Mouse (Mus musculus): ENCODE results near the gene Pax4.

The Pax4 gene

GRCm38 (mm10) chr6:28449253-28449652 lies at the start of gene Pax4:
Gene Pax4, minus strand, starts transcription at chr6:28449353.
- DNase-seq (ENCODE audit: low read depth): no peak

DNA sequence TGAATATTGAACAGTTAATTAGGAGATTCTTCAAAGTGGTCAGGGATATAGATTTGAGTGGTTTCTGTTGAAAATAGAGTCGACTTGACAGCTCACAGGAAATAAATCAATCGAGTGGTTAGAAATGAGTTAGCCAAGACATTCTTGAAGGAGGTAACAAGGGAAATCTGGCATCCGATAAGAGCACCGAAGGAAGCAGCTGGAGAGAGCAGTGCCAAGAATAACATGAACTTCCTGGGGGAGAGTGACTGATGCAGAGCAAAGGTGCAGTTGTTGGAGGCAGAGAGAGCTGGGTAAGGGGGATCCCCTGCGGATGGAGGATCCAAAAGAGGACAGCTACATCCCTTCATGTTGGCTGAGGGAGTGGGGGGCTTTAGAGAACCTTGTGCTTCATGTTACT lies 48.7 kb upstream of the Pax4 start:
- DNase-seq (ENCODE audit: low read depth): peak; percentile 75

DNA sequence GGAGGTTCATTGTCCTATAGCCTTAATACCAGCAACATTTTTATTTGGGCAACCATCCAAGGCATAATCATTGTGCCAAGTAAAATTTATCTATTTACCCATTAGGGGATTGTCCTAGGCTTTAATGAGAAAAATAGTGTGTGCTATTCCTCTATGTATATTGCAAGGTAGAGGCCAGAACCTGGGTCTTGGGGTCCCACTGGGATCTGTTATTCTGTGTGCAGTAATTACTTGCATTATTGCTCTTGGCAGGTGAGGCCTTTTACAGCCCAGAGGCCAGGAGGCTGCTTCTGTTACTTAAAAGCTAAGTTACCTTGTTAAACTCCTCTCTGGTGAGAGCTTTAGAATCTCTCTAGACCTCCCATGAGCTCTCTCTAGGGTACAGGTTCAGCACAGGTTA lies 42.0 kb upstream of the Pax4 start:
- no peak for DNase-seq (ENCODE audit: low read depth)

GRCm38 (mm10) chr6:28490612-28491011 lies 41.5 kb upstream of the Pax4 start:
- no peak for DNase-seq (ENCODE audit: low read depth)

GRCm38 (mm10) chr6:28488204-28488851 lies 39.2 kb upstream of the Pax4 start:
- no peak for DNase-seq (ENCODE audit: low read depth)

- DNase-seq (ENCODE audit: low read depth): peak; percentile 54
These were observed 37.8 kb upstream of the Pax4 start for GRCm38 (mm10) chr6:28486905-28487304.

- DNase-seq (ENCODE audit: low read depth): peak; percentile 52
These were observed 37.3 kb upstream of the Pax4 start for GRCm38 (mm10) chr6:28486471-28486870.

DNA sequence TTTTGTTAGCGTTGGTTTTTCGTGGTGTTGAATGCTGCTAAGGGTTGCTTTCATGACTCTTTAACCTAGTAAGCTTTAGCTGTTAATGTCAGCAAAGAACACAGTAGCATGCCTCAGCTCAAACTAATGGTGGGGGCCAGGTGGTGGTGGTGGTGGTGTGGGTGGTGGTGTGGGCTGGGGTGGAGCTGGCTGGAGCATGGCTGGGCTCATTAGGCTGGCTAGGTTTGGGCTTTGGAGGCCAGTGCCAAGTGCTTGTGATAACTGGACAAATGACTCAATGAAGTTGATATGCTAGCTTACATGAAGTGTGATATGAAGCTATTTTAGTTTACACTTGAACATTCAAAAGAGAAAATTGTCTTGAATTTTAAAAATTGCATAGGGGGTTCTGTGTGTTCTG lies 36.9 kb upstream of the Pax4 start:
- DNase-seq (ENCODE audit: low read depth): peak; percentile 31

- DNase-seq (ENCODE audit: low read depth): peak; percentile 37
These were observed 33.7 kb upstream of the Pax4 start for GRCm38 (mm10) chr6:28482711-28483315.

DNA sequence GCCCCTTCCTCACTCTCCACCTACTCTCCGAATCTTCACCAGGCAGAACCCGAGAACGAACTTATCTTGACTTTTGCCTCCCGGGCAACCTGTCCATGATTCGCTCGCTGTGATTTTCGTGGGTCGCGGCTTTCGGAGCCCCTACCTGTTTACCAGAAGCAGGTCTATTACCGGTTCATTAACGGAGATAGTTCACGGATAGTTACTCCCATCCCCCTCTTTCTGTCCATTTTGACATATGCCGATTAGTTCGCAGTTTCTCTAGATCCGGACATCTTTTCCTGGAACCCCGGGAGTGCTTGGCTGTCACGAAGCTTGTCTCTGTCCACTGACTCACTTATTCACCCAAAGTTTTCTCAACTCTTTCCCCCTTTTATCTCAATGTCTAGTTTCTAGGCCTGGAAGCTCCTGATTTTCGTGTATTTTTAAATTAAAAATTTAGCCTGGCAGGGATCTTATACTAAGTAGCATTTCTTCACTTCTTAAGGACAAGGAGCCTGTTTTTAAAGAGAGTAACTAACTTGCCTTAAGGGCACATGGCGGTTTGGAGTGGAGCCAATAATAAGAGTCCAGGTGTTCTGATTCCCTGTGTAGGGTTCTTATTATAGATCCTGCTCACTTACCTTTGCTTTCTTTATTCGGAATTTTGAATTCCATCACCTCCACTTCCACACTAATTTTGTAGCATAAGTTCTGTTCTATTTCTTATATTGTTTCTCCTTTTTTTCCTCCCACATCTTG lies 31.8 kb upstream of the Pax4 start:
- DNase-seq (ENCODE audit: low read depth): peak; percentile 57

- DNase-seq (ENCODE audit: low read depth): peak; percentile 100
These were observed 31.0 kb upstream of the Pax4 start for GRCm38 (mm10) chr6:28479865-28480751.

GRCm38 (mm10) chr6:28474839-28475238 lies 25.7 kb upstream of the Pax4 start, which contains the start of gene Snd1:
Gene Snd1, plus strand, starts transcription at chr6:28475139.
- no peak for DNase-seq (ENCODE audit: low read depth)

- peak; percentile 67 for DNase-seq (ENCODE audit: low read depth)
These were observed 25.1 kb upstream of the Pax4 start for GRCm38 (mm10) chr6:28474211-28474610.

- peak; percentile 51 for DNase-seq (ENCODE audit: low read depth)
These were observed 22.3 kb upstream of the Pax4 start for GRCm38 (mm10) chr6:28471284-28472035.

- no peak for DNase-seq (ENCODE audit: low read depth)
These were observed 21.5 kb upstream of the Pax4 start for GRCm38 (mm10) chr6:28470621-28471020.

- no peak for DNase-seq (ENCODE audit: low read depth)
These were observed 21.0 kb upstream of the Pax4 start for GRCm38 (mm10) chr6:28470017-28470602.

DNA sequence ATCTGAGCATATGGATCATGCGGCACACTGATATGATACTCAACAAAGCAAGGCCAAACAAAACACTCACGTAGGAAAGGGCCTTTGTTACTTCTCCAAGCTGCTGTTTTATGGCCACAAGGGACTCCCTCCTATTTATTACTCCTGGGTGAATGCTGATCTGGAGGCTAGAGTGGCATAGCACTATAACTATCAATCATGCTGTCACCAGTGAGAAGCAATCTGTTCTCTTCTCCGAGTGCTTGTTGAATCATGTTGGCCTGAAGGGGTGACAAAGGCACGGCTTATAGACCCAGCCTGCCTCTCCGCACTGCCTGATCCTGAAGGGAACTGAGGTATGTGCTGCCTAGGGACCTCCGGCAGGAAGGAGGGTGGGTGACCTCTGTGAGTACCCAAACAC lies 15.5 kb upstream of the Pax4 start:
- no peak for DNase-seq (ENCODE audit: low read depth)

GRCm38 (mm10) chr6:28460534-28460933 lies 11.4 kb upstream of the Pax4 start:
- peak; percentile 60 for DNase-seq (ENCODE audit: low read depth)

DNA sequence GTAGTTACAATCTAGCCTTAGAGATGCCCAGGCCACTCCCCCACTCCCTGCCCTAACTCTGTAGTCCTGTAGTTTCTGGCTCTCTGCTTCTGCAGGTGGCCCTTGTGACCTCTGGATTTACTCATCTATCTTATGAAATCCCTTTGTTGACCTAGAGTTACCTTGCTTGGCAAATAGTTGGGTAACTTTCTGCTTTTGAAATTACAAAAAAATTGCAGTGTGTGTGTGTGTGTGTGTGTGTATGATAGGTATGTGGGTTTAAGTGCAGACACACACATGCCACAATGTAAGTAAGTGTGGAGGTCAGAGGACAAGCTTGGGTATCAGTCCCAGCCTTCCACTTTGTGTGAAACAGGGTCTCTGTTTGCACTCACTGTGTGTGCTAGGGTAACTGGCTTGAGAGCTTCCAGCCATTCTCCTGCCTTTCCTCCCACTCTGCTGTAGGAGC lies 10.1 kb upstream of the Pax4 start:
- DNase-seq (ENCODE audit: low read depth): no peak

GRCm38 (mm10) chr6:28450977-28451376 lies 1.8 kb upstream of the Pax4 start:
- no peak for DNase-seq (ENCODE audit: low read depth)

DNA sequence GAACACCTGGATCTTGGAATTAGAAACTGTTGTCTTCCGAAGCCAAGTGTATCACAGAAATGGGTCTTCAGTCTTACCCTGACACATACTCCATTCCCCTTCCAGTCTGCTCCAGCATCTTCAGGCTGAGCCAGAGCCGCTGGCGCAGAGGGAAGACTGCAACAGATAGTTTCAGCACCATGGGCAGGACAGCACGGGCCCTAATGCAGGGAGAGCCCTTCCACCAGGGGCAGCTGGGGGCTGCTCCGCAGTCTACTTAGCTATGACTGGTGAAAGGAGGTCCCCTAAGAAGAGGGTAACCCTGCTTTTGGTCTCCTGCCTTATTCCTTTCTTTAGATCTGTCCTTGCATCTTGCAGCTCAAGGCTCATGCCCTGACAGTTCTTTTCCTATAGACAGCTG lies 1.3 kb upstream of the Pax4 start:
- DNase-seq (ENCODE audit: low read depth): peak; percentile 49

All from NIH3T3 (cell line).